Mouse (Mus musculus) small intestine, adult 2 months (tissue): ENCODE results near the gene Dpep3.

Experiments used
- CTCF ChIP-seq: fragments of 200-500 bp; IDR thresholded peaks from 2 replicates; pipeline ENCODE4 v1.5.1; 2012; ENCODE audit warnings: low read depth, mild to moderate bottlenecking, control low read depth, inconsistent platforms, low read length, moderate library complexity, mixed read lengths; ENCODE audit not compliant: insufficient replicate concordance, insufficient read length; ENCODE audit errors: extremely low read depth
- POLR2A ChIP-seq: fragments of 200-500 bp; IDR thresholded peaks from 2 replicates; pipeline ENCODE4 v1.6.1; 2012; ENCODE audit warnings: low read depth, mild to moderate bottlenecking, control low read depth, inconsistent platforms, low read length, moderate library complexity

DNA sequence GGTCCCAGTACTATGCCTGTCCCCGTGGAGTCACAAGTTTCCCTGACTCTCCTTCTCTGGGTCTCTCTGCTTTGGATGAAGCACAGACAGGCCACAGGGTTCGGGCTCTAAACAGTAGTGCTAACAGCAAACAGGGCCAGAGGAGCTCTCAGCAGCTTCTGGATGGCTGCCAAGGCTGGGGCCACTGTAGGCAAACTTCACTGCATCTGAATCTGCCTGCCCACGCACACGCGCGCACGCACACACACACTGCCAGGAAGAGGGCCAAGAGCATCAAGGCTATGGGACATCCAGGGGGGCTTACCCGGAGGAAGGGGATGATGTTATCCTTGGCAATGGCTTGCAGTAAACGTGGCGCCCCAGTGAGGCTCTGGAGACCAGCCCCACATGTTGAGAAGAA lies 29.9 kb downstream of the Dpep3 start:
- TF ChIP-seq CTCF (no peak), POLR2A (no peak)
